Mouse (Mus musculus) heart, adult 2 months (tissue): ENCODE results near the gene Rin3. TPM values are rescaled to one million over a fixed set of nuclear protein-coding genes. Genes with fewer than 3 reads are reported as not detected.

Experiments
- DNase-seq, 2 experiments: peaks; one replicate each; pipeline ENCODE4 v3.0.0; 2021
- H3K27ac ChIP-seq: fragments of 200-600 bp; 2 replicates; pipeline ENCODE4 v1.8.1; 2022
- H3K27me3 ChIP-seq: fragments of 200-500 bp; 2 replicates; pipeline ENCODE4 v1.6.1; 2012; ENCODE audit warnings: mild to moderate bottlenecking, low read length, inconsistent platforms, mixed read lengths; ENCODE audit not compliant: control insufficient read depth, insufficient read depth
- H3K36me3 ChIP-seq: fragments of 200-500 bp; 2 replicates; pipeline ENCODE4 v1.6.1; 2012; ENCODE audit warnings: low read length, inconsistent platforms; ENCODE audit not compliant: control insufficient read depth, insufficient read depth
- H3K4me1 ChIP-seq: fragments of 200-500 bp; 2 replicates; pipeline ENCODE4 v1.6.1; 2011; ENCODE audit warnings: low read length; ENCODE audit not compliant: control insufficient read depth, insufficient read depth
- H3K4me3 ChIP-seq: fragments of 200-600 bp; 2 replicates; pipeline ENCODE4 v1.8.1; 2022
- H3K79me2 ChIP-seq: fragments of 200-500 bp; replicated peaks from 2 replicates; pipeline ENCODE4 v1.6.1; 2012; ENCODE audit warnings: mild to moderate bottlenecking, inconsistent platforms, low read length, moderate library complexity, mixed read lengths; ENCODE audit not compliant: control insufficient read depth, insufficient read depth
- H3K9ac ChIP-seq: fragments of 200-500 bp; 2 replicates; pipeline ENCODE4 v1.6.1; 2012; ENCODE audit warnings: low read depth, mild to moderate bottlenecking, control low read depth, inconsistent platforms, low read length, mixed read lengths
- CTCF ChIP-seq: fragments of 200-600 bp; IDR thresholded peaks from 2 replicates; pipeline ENCODE4 v1.8.1; 2022; ENCODE audit warnings: antibody characterized with exemption, mild to moderate bottlenecking, moderate library complexity
- EP300 ChIP-seq: fragments of 200-500 bp; IDR thresholded peaks from 2 replicates; pipeline ENCODE4 v1.6.1; 2011; ENCODE audit warnings: low read depth, low read length, control low read depth; ENCODE audit not compliant: insufficient read depth
- POLR2A ChIP-seq: fragments of 200-500 bp; IDR thresholded peaks from 2 replicates; pipeline ENCODE4 v1.6.1; 2011; ENCODE audit warnings: mild to moderate bottlenecking, low read depth, low read length, control low read depth; ENCODE audit not compliant: insufficient read depth
- WGBS: fragments of 180-500 bp; shearing (Covaris S2); methylation state at CpG from one replicate; pipeline ENCODE4 v1.1.7; 2018; 5-methylcytosine and 5-hydroxymethylcytosine counted together
- intact Hi-C: fragments of 180-260 bp; cut with DNase I; formaldehyde crosslinking; loops from one replicate; pipeline ENCODE4 v1.15.1; 2025
- polyA plus RNA-seq: library from polyadenylated mRNA; depleted of rRNA; stranded (reverse); fragments of >200 nt; gene quantifications from 2 replicates; pipeline ENCODE4 v1.2.3, GENCODE M21; 2012
- total RNA-seq, 2 experiments: library from RNA; stranded (reverse); gene quantifications; 2 replicates each; pipeline ENCODE4 v1.2.3; 2021

Gene Rin3
- total and polyA plus RNA-seq, 3 experiments, result 10.3 to 25.3 (median 14.7) TPM

DNA sequence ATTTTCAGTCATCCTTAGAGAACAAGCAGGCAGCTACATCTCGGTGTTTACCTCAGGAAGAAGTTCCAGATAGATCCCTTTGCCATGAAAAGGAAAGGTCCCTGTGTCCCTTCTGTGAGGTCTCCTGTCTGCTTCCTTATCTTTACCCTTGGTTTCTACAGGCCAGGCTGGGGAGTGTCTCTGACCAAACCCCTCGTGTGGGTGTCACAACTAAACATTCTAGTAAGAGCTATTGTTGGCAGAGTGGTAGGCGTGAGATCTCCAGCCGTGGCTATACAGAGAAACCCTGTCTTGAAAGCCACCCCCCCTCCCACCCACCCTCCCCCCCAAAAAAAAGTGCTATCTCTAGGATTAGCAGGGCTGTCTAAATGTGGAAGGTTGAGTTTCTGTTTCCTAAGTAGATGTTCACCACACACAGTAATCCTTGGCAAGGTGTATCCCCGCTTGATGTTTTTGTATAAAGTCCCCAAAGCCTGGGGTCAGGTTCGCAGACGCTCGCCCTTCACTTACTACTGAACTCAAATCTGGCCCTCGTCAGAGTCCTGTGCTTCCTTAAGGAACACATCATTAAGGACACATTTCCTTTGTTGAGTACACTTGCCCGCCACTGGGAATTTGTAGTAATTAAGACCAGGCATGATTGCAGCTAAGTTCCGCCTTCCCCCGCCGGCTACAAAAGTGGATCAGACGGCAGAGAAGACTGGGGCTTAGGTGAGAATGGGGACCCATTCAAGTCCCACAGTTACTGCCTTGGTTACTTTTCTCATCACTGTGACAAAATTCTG is 62.4 kb downstream of the Rin3 start:
- Histone ChIP-seq H3K4me1 (peaks cover 5% of the 10 kb centered on the region), H3K9ac (no peak overlapping the region), H3K36me3 (no peaks in the 10 kb centered on the region), H3K79me2 (no peaks in the 10 kb centered on the region; the same call in 1 of the 2 replicates), H3K27ac (no peak overlapping the region), H3K27me3 (no peaks in the 10 kb centered on the region), H3K4me3 (no peak overlapping the region)
- DNase-seq, result no peak
- 49% methylated on average over 14 of the region's 14 CpGs for WGBS
- TF ChIP-seq EP300 (no peak), POLR2A (no peak), CTCF (no peak)
- intact Hi-C loops, result loop anchor here (5.0 kb wide), 1 partner anchor 163 kb away; no protein-coding TSS in a partner anchor

DNA sequence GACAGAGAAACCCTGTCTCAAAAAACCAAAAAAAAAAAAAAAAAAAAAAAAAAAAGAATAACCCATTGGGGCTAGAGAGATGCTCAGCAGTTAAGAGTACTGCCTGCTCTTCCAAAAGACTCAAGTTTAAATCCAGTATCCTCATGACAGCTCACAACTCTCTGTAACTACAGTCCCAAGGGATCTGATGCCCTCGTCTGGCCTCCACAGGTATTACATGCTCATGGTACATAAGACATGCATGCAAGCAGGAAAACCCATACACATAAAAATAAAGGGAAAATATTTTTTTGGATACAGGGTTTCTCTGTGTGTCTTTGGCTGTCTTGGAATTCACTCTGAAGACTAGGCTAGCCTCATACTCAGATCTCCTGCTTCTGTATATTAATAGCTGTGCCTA is 63.7 kb downstream of the Rin3 start:
- H3K27ac ChIP-seq, result no peak overlapping the region
- WGBS, result 29% methylated on average over 1 of the region's 1 CpGs
- DNase-seq, result peak in 1 of 2 experiments; percentile 67
- no peak overlapping the region for H3K4me3 ChIP-seq
- TF ChIP-seq CTCF, result peak; percentile 80
- no peak for TF ChIP-seq EP300
- no peak overlapping the region for H3K9ac ChIP-seq
- H3K79me2 ChIP-seq, result no peaks in the 10 kb centered on the region; the same call in 1 of the 2 replicates
- H3K36me3 ChIP-seq, result no peaks in the 10 kb centered on the region
- H3K27me3 ChIP-seq, result no peaks in the 10 kb centered on the region
- intact Hi-C loops, result loop anchor here (2.0 to 5.0 kb wide), 2 partner anchors 92 to 164 kb away; no protein-coding TSS in a partner anchor
- H3K4me1 ChIP-seq, result peaks cover 5% of the 10 kb centered on the region

DNA sequence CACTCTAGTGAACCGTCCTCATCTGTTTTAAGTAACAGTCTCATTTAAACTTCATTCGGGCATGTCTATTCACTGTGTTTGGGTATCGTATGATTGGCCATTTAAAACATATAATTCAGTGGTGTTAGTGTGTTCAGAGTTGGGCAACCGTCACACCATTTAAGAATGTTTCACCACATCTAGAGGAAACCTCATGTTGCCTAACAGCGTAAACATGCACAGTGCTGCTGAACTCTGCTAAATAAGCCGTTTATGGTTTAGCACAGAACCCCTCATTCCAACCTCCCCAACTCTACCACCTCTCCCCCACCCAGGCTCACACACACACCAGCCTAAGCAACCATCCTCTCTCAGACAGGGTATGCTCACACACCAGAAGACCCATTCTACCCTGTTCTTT is 65.6 kb downstream of the Rin3 start:
- Histone ChIP-seq H3K36me3 (no peaks in the 10 kb centered on the region; the same call in 1 of the 2 replicates), H3K4me1 (peaks cover 3% of the 10 kb centered on the region), H3K27me3 (no peaks in the 10 kb centered on the region), H3K79me2 (peaks cover 3% of the 10 kb centered on the region; the same call in 1 of the 2 replicates), H3K4me3 (no peak overlapping the region), H3K9ac (no peak overlapping the region), H3K27ac (no peak overlapping the region)
- 91% methylated on average over 6 of the region's 6 CpGs for WGBS
- no peak for DNase-seq
- intact Hi-C loops, result loop anchor here (5.0 kb wide), 1 partner anchor 166 kb away; no protein-coding TSS in a partner anchor
- TF ChIP-seq POLR2A, result no peak
- TF ChIP-seq EP300, result no peak
- TF ChIP-seq CTCF, result no peak

DNA sequence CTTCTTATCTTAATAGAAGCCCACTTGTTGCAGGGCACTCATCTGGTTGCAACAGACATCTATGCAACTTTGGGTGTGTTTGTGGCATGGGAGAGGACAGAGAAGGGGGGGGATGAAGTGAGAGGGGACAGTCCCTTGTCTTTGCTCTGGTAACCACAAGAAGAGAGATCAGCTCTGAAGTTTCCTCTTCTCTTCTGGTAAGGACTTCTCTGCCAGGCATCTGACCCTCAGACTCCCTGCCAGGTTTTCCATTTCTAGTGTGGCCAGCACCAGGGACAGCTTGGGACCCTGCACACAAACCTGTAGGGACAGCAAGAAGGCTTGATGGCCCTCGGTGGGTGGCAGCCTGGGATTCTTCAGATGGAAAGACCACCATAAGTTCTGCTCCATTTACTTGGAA is 68.1 kb downstream of the Rin3 start:
- Histone ChIP-seq H3K27ac (no peak overlapping the region), H3K36me3 (no peaks in the 10 kb centered on the region; the same call in 1 of the 2 replicates), H3K27me3 (no peaks in the 10 kb centered on the region), H3K79me2 (peaks cover 3% of the 10 kb centered on the region; the same call in 1 of the 2 replicates), H3K4me1 (peaks cover 2% of the 10 kb centered on the region; the same call in 1 of the 2 replicates), H3K4me3 (no peak overlapping the region), H3K9ac (no peak overlapping the region)
- DNase-seq, result no peak
- WGBS, result 90% methylated on average over 1 of the region's 1 CpGs
- no peak for TF ChIP-seq POLR2A
- no peak for TF ChIP-seq EP300
- intact Hi-C loops, result no loop called here

DNA sequence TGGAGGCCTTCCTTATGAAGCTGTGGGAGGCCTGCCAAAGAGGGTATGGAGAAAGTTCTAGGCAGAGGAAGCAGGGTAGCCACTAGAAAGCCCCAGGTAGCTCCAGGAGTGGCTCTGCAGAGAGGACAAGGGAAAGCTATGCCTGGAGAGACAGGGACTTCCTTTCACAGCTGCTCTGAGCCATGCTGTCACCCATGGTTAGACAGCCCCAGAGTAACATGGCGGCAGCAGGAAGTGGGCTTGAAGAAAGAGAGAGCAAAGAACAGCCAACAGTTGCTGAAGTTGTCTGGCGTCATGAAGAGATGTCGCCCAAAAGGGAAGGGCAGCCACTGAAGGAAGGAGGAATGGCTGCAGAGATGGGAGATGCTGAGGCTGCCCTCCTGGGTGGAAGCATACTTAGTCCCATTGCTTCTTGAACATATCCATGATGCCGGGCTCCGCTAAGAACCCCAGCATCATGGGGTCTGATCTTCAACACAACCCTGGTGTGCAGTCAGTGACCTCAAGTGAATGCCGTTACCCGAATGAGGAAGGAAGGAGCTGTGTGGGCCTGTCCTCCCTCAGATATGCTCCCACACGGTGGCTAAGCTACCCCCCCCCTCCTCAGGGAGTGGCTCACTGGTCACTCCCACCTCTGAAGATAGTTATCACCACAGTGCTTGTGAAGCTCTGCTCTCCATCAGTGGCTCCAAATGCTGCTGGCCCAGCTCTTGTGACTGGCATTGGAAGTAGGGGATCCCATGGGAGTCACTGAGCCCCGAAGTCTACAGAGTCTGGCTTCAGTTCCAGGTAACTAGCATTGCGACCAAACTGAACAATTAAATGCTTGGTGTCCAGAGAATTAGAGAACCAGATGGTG is 71.5 kb downstream of the Rin3 start:
- H3K4me3 ChIP-seq, result no peak overlapping the region
- WGBS, result 68% methylated on average over 10 of the region's 10 CpGs
- TF ChIP-seq POLR2A (no peak), EP300 (no peak), CTCF (no peak)
- no peak overlapping the region for H3K9ac ChIP-seq
- no peaks in the 10 kb centered on the region for H3K27me3 ChIP-seq
- 0 out of 2 replicates have a peak, but pooled peaks cover 4% of the 10 kb centered on the region for H3K79me2 ChIP-seq
- intact Hi-C loops, result no loop called here
- DNase-seq, result peak in 1 of 2 experiments; percentile 30
- H3K4me1 ChIP-seq, result peaks cover 2% of the 10 kb centered on the region; the same call in 1 of the 2 replicates
- no peaks in the 10 kb centered on the region; the same call in 1 of the 2 replicates for H3K36me3 ChIP-seq
- H3K27ac ChIP-seq, result no peak overlapping the region
